Mouse (Mus musculus) myocyte (in vitro differentiated cells): ENCODE data around the gene Lmo1.
"Not testable (repeated sequence)": the region's sequence is repeated elsewhere in the genome, so short reads cannot be mapped to it uniquely, and the experiment has no call there.

Experiments
- CEBPB ChIP-seq: IDR thresholded peaks from 2 replicates; pipeline ENCODE4 v1.6.1; 2011; ENCODE audit warnings: mild to moderate bottlenecking, moderate library complexity; ENCODE audit not compliant: poor library complexity, insufficient read depth, severe bottlenecking
- MAX ChIP-seq: IDR thresholded peaks from one replicate; pipeline ENCODE4 v1.6.1; 2011; ENCODE audit warnings: low read depth, mild to moderate bottlenecking, control low read depth
- POLR2A ChIP-seq: IDR thresholded peaks from one replicate; pipeline ENCODE4 v1.6.1; 2011; ENCODE audit warnings: low read depth, mild to moderate bottlenecking, control low read depth, moderate library complexity; ENCODE audit not compliant: insufficient read length

DNA sequence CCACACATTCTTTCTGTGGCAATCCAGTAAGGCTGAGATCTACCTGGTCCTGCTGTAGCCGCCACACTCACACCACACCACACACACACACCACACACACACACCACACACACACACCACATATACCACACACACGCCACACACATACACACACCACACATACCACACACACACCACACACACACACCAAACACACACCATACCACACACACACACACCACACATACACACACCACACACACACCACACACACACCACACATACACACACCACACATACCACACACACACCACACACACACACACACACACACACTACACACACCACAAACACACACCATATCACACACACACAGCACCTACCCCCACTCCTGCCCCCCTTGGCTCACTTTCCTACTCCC lies 83.7 kb downstream of the Lmo1 start:
- TF ChIP-seq POLR2A, CEBPB, MAX: not testable (repeated sequence)
